Mouse (Mus musculus): Measurements from ENCODE around the gene Nf2. TPM values are rescaled to one million over a fixed set of nuclear protein-coding genes. Genes with fewer than 3 reads are reported as not detected.
"Not testable (repeated sequence)": the region's sequence is repeated elsewhere in the genome, so short reads cannot be mapped to it uniquely, and the experiment has no call there.

Gene Nf2
- total and polyA plus RNA-seq, 3 experiments = 45.2 to 103 (median 50.7) TPM

DNA sequence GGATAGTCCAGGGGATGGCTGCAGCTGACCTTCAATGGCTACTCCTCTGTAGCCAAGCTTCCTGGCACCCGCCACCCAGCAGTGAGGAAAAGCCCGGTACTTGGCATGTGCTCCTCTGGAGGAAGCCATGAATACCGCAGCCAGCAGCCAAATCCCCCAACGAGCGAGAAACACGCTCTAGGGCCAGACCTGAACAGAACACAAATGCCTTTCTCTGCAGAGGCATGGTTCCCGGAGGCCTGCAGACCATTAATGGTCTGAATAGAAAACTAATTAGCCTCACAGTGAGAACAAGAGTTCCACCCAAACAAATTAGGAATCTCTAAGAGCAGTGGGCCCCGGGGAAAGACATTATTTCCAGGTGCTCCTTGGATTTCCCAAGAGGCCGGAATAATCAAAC, 46.3 kb downstream of the Nf2 start:
- in situ Hi-C loops (cut with MboI; ENCODE audit: low pct_ligation_motif_present, low pct_unique_long_range_greater_than_20kb, low sequenced_read_pairs) = no loop called here
- peak overlapping the region; percentile 48 for H3K9ac ChIP-seq (ENCODE audit: insufficient read depth, low read depth)
- H3K79me2 ChIP-seq (replicated peaks; ENCODE audit: control insufficient read depth, extremely low read depth, insufficient read depth, poor library complexity, severe bottlenecking) = no peaks in the 10 kb centered on the region
- H3K4me2 ChIP-seq (ENCODE audit: insufficient read depth, low read depth, poor library complexity, severe bottlenecking) = peak overlapping the region; percentile 76
- peak overlapping the region in 1 of 3 experiments; percentile 10 for H3K4me3 ChIP-seq (replicated peaks in 1 of 3; ENCODE audit: low read depth in 2 of 3, low read length in 2 of 3, poor library complexity in 1 of 3)
- no peaks in the 10 kb centered on the region for H3K27me3 ChIP-seq (replicated peaks)
- H3K4me1 ChIP-seq (ENCODE audit: control insufficient read depth in 1 of 2, insufficient read depth in 2 of 2) = peaks cover 14 to 32% of the 10 kb centered on the region in 2 experiments
- dilution Hi-C loops (cut with MboI; ENCODE audit: extremely low pct_ligation_motif_present, extremely low pct_unique_long_range_greater_than_20kb, low sequenced_read_pairs) = no loop called here
- peak overlapping the region; percentile 92; the same call in 1 of the 2 replicates for H3K27ac ChIP-seq (ENCODE audit: insufficient read depth, low read depth)
- peak; percentile 24 for DNase-seq (ENCODE audit: extremely low read depth)
- peaks cover 13 to 60% of the 10 kb centered on the region in 2 experiments for H3K36me3 ChIP-seq (replicated peaks in 1 of 2; ENCODE audit: control insufficient read depth in 1 of 2, insufficient read depth in 1 of 2, low read length in 1 of 2)
- TF ChIP-seq NELFE (IDR thresholded peaks at IDR 0.05; ENCODE audit: low read depth, low read length) (no peak; the same call in 1 of the 2 replicates), HCFC1 (IDR thresholded peaks at IDR 0.05; ENCODE audit: low read depth, low read length) (no peak), CTCF (conservative IDR thresholded peaks at IDR 0.05 in 1 of 2, IDR thresholded peaks at IDR 0.05 in 1 of 2; ENCODE audit: low read depth in 2 of 2, low read length in 2 of 2) (no peak), UBTF (IDR thresholded peaks at IDR 0.05; ENCODE audit: low read depth, low read length) (no peak), BHLHE40 (IDR thresholded peaks at IDR 0.05; ENCODE audit: low read depth, low read length) (no peak), SMC3 (IDR thresholded peaks at IDR 0.05; ENCODE audit: low read depth, low read length) (no peak), POLR2A (IDR thresholded peaks at IDR 0.05; ENCODE audit: low read depth, low read length) (0 out of 2 replicates have a peak, but pooled peaks have one; percentile 1), CHD1 (IDR thresholded peaks at IDR 0.05; ENCODE audit: low read depth, low read length) (no peak), ZNF384 (IDR thresholded peaks at IDR 0.05; ENCODE audit: low read depth, low read length) (no peak), MAX (IDR thresholded peaks at IDR 0.05; ENCODE audit: low read length) (peak; percentile 5; the same call in 1 of the 2 replicates), MEF2A (IDR thresholded peaks at IDR 0.05; ENCODE audit: borderline replicate concordance, low read depth, low read length) (no peak), MAFK (IDR thresholded peaks at IDR 0.05; ENCODE audit: insufficient replicate concordance, low read length) (no peak)
- no peaks in the 10 kb centered on the region for H3K9me3 ChIP-seq (replicated peaks; ENCODE audit: low read length)

DNA sequence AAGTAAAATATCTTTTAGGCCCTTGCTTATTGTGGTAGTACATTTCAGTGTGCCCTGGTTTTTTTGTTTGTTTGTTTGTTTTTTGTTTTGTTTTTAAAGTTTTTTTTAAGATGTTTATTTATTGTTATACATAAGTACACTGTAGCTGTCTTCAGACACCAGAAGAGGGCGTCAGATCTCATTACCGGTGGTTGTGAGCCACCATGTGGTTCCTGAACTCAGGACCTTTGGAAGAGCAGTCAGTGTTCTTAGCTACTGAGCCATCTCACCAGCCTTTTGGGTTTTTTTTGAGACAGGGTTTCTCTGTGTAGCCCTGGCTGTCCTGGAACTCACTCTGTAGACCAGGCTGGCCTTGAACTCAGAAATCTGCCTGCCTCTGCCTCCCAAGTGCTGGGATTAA, 46.9 kb downstream of the Nf2 start:
- H3K4me2 ChIP-seq (ENCODE audit: insufficient read depth, low read depth, poor library complexity, severe bottlenecking); H3K79me2 ChIP-seq (replicated peaks; ENCODE audit: control insufficient read depth, extremely low read depth, insufficient read depth, poor library complexity, severe bottlenecking); H3K27me3 ChIP-seq (replicated peaks); H3K27ac ChIP-seq (ENCODE audit: insufficient read depth, low read depth); dilution Hi-C loops (cut with MboI; ENCODE audit: extremely low pct_ligation_motif_present, extremely low pct_unique_long_range_greater_than_20kb, low sequenced_read_pairs); H3K9ac ChIP-seq (ENCODE audit: insufficient read depth, low read depth); H3K9me3 ChIP-seq (replicated peaks; ENCODE audit: low read length); in situ Hi-C loops (cut with MboI; ENCODE audit: low pct_ligation_motif_present, low pct_unique_long_range_greater_than_20kb, low sequenced_read_pairs); H3K4me3 ChIP-seq (replicated peaks in 1 of 3; ENCODE audit: low read depth in 2 of 3, low read length in 2 of 3, poor library complexity in 1 of 3); DNase-seq (ENCODE audit: extremely low read depth): not testable (repeated sequence)
- H3K36me3 ChIP-seq (replicated peaks in 1 of 2; ENCODE audit: control insufficient read depth in 1 of 2, insufficient read depth in 1 of 2, low read length in 1 of 2) = peaks cover 16 to 62% of the 10 kb centered on the region in 2 experiments
- peaks cover 14 to 32% of the 10 kb centered on the region in 2 experiments for H3K4me1 ChIP-seq (ENCODE audit: control insufficient read depth in 1 of 2, insufficient read depth in 2 of 2)

DNA sequence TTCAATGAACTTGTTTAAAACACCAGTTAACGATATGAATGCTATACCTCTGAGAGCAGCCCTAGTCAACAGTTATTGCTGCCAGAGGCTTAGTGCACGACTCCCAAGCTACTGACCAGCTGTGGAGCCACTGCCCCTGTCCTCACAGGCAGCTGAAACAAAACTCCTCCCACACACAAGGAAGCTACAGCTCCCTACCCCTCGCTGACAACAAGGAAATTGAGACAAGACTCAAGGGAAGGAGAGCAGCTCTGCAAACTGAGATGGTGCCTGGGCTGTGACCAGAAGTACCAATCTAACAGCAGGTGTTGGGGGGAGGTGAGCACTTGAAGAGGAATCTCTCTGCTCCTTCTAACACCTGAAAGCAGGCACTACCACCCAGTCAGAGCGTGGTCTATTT, 48.7 kb downstream of the Nf2 start:
- H3K4me3 ChIP-seq (replicated peaks in 1 of 3; ENCODE audit: low read depth in 2 of 3, low read length in 2 of 3, poor library complexity in 1 of 3) = no peak overlapping the region
- H3K79me2 ChIP-seq (replicated peaks; ENCODE audit: control insufficient read depth, extremely low read depth, insufficient read depth, poor library complexity, severe bottlenecking) = no peaks in the 10 kb centered on the region
- in situ Hi-C loops (cut with MboI; ENCODE audit: low pct_ligation_motif_present, low pct_unique_long_range_greater_than_20kb, low sequenced_read_pairs) = no loop called here
- dilution Hi-C loops (cut with MboI; ENCODE audit: extremely low pct_ligation_motif_present, extremely low pct_unique_long_range_greater_than_20kb, low sequenced_read_pairs) = no loop called here
- H3K4me1 ChIP-seq (ENCODE audit: control insufficient read depth in 1 of 2, insufficient read depth in 2 of 2) = peaks cover 14 to 32% of the 10 kb centered on the region in 2 experiments
- H3K36me3 ChIP-seq (replicated peaks in 1 of 2; ENCODE audit: control insufficient read depth in 1 of 2, insufficient read depth in 1 of 2, low read length in 1 of 2) = peaks cover 26 to 59% of the 10 kb centered on the region in 2 experiments
- no peak for DNase-seq (ENCODE audit: extremely low read depth)
- TF ChIP-seq SIN3A (IDR thresholded peaks at IDR 0.05; ENCODE audit: low read length) (no peak), USF1 (IDR thresholded peaks at IDR 0.05; ENCODE audit: low read depth, low read length) (no peak), ZKSCAN1 (IDR thresholded peaks at IDR 0.05; ENCODE audit: borderline replicate concordance, low read depth, low read length) (no peak), RCOR1 (conservative IDR thresholded peaks at IDR 0.05; ENCODE audit: low read depth, low read length) (no peak), UBTF (IDR thresholded peaks at IDR 0.05; ENCODE audit: low read depth, low read length) (no peak), MEF2A (IDR thresholded peaks at IDR 0.05; ENCODE audit: borderline replicate concordance, low read depth, low read length) (no peak), TBP (conservative IDR thresholded peaks at IDR 0.05; ENCODE audit: low read depth, low read length) (no peak), E2F4 (IDR thresholded peaks at IDR 0.05; ENCODE audit: insufficient replicate concordance, low read depth, low read length) (no peak), HCFC1 (IDR thresholded peaks at IDR 0.05; ENCODE audit: low read depth, low read length) (no peak)
- H3K4me2 ChIP-seq (ENCODE audit: insufficient read depth, low read depth, poor library complexity, severe bottlenecking) = no peak overlapping the region
- no peaks in the 10 kb centered on the region for H3K27me3 ChIP-seq (replicated peaks)
- H3K27ac ChIP-seq (ENCODE audit: insufficient read depth, low read depth) = no peak overlapping the region
- no peak overlapping the region for H3K9ac ChIP-seq (ENCODE audit: insufficient read depth, low read depth)
- H3K9me3 ChIP-seq (replicated peaks; ENCODE audit: low read length) = peaks cover 8% of the 10 kb centered on the region

Data from CH12.LX (cell line).